Mouse (Mus musculus) urinary bladder, postnatal 4 days (tissue): ENCODE measurements around the gene Gm4064.
"Not testable (repeated sequence)": the region's sequence is repeated elsewhere in the genome, so short reads cannot be mapped to it uniquely, and the experiment has no call there.

Source experiments
- DNase-seq, 2 experiments: peaks; one replicate each; pipeline ENCODE4 v3.0.0; 2021 to 2022; ENCODE audit warnings: low spot score in 2 of 2

The Gm4064 gene

GRCm38 (mm10) chrY:2796105-2796504 is at the start of gene Gm4064:
Gene Gm4064, minus strand, starts transcription at chrY:2796205.
- DNase-seq = not testable (repeated sequence)

- not testable (repeated sequence) for DNase-seq
Observed at GRCm38 (mm10) chrY:2830380-2830779, 34.4 kb upstream of the Gm4064 start, which contains the start of the genes Rbmy and Gm10256. Gene Rbmy, plus strand, starts transcription at chrY:2830680. Gene Gm10256, plus strand, starts transcription at chrY:2830699.
